Mouse (Mus musculus) lung, postnatal 0 days (tissue): ENCODE data around the gene Ccnd1.

Experiments used
- CTCF ChIP-seq: IDR thresholded peaks from 2 replicates; pipeline ENCODE4 v1.5.1; 2016; ENCODE audit warnings: antibody characterized with exemption, mild to moderate bottlenecking
- EP300 ChIP-seq: IDR thresholded peaks from 2 replicates; pipeline ENCODE4 v1.6.1; 2016; ENCODE audit warnings: antibody characterized with exemption, mild to moderate bottlenecking, control low read depth

DNA sequence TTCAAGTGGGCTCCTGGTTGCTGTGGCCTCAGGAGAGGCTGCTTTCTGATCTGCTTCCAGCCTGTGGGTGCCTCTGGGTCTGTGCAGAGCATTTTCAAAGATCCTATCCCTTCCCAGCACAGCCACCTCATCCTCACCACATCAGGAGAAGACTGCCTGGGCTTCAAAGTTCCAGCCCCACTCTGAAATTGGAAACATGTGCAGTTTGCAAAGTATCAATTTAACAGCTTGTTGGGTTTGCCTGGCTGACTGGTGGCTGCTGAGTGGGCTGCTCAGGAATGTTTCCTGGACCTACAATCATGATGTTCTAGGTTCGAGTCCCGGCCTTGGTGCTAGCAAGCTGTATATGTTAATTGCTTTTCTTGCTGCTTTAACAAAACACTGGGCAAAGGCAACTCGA lies 49.1 kb upstream of the Ccnd1 start:
- no peak for TF ChIP-seq CTCF
- no peak for TF ChIP-seq EP300
